Mouse (Mus musculus): ENCODE measurements around the gene Olfr314.
"Not testable (repeated sequence)": the region's sequence is repeated elsewhere in the genome, so short reads cannot be mapped to it uniquely, and the experiment has no call there.

Olfr314 gene

GRCm38 (mm10) chr11:58804393-58804792 is 21.6 kb downstream of the Olfr314 start:
- TF ChIP-seq GATA4 (IDR thresholded peaks at IDR 0.05; ENCODE audit: insufficient replicate concordance, low read length), result no peak

DNA sequence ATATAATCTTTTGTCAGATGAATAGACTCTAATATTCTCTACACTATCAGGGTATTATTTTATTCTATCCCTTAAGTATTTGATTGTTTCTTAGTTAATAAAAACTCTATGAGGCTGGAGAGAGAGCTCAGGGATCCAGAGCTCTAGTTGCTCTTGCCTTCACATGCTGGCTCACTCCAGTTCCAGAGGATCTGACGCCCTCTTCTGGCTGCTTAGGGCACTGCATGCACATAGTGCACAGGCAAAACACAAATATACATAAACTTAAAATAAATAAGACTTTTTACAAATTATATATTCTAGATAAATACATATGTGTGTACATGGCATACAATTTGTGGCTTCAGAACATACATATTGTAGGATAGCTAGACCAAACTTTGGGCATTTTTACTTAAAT is 29.2 kb downstream of the Olfr314 start:
- TF ChIP-seq GATA4 (IDR thresholded peaks at IDR 0.05; ENCODE audit: insufficient replicate concordance, low read length), result no peak

DNA sequence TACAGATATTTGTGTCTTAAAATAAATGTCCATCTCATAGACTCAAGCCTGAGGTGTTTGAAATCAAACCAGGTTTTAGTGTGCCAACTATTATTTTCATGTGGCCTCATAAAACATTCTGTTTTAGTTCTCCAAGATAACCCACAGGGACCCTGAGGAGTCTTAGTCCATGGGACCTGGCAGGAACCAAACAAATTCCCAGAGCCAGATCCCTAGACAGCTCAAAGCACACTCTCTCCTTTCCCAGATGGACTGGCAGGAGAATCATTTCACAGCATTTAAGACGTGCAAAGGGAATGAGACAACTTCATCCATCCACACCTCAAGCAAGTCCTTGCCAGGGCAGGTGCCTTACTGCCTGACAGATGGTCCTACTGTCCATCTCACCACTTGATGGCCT is 31.9 kb downstream of the Olfr314 start, which contains the start of gene Olfr313:
Gene Olfr313, plus strand, starts transcription at position 301 of the 400 bp plus-strand sequence.
- not testable (repeated sequence) for TF ChIP-seq GATA4 (IDR thresholded peaks at IDR 0.05; ENCODE audit: insufficient replicate concordance, low read length)

GRCm38 (mm10) chr11:58815676-58816075 is 32.9 kb downstream of the Olfr314 start:
- TF ChIP-seq GATA4 (IDR thresholded peaks at IDR 0.05; ENCODE audit: insufficient replicate concordance, low read length), result no peak

DNA sequence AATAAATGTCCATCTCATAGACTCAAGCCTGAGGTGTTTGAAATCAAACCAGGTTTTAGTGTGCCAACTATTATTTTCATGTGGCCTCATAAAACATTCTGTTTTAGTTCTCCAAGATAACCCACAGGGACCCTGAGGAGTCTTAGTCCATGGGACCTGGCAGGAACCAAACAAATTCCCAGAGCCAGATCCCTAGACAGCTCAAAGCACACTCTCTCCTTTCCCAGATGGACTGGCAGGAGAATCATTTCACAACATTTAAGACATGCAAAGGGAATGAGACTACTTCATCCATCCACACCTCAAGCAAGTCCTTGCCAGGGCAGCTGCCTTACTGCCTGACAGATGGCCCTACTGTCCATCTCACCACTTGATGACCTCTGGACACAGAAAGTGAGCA is 46.2 kb downstream of the Olfr314 start, which contains the start of gene Olfr312:
Gene Olfr312, plus strand, starts transcription at position 301 of the 400 bp plus-strand sequence.
- not testable (repeated sequence) for TF ChIP-seq GATA4 (IDR thresholded peaks at IDR 0.05; ENCODE audit: insufficient replicate concordance, low read length)

GRCm38 (mm10) chr11:58829764-58830163 is 47.0 kb downstream of the Olfr314 start:
- no peak for TF ChIP-seq GATA4 (IDR thresholded peaks at IDR 0.05; ENCODE audit: insufficient replicate concordance, low read length)
